Mouse (Mus musculus): ENCODE data around the gene Vmn1r28.
"Not testable (repeated sequence)": the region's sequence is repeated elsewhere in the genome, so short reads cannot be mapped to it uniquely, and the experiment has no call there.

The Vmn1r28 gene

GRCm38 (mm10) chr6:58261737-58262136, at the start of gene Vmn1r28:
Vmn1r28 (plus strand) TSS chr6:58262037.
- no peak for DNase-seq (ENCODE audit: low spot score)

GRCm38 (mm10) chr6:58216119-58216518, 45.7 kb upstream of the Vmn1r28 start:
- no peak for DNase-seq (ENCODE audit: low spot score)

GRCm38 (mm10) chr6:58218721-58219120, 43.1 kb upstream of the Vmn1r28 start, which contains the start of gene Vmn1r27:
Vmn1r27 (minus strand) TSS chr6:58218821.
- no peak for DNase-seq (ENCODE audit: low spot score)

- DNase-seq (ENCODE audit: low spot score), result not testable (repeated sequence)
Observed at GRCm38 (mm10) chr6:58279661-58280060, 17.8 kb downstream of the Vmn1r28 start.

- DNase-seq (ENCODE audit: low spot score), result no peak
Observed at GRCm38 (mm10) chr6:58292201-58292600, 30.4 kb downstream of the Vmn1r28 start.

GRCm38 (mm10) chr6:58298511-58298910, 36.7 kb downstream of the Vmn1r28 start:
- not testable (repeated sequence) for DNase-seq (ENCODE audit: low spot score)

- no peak for DNase-seq (ENCODE audit: low spot score)
Observed at GRCm38 (mm10) chr6:58301249-58301648, 39.4 kb downstream of the Vmn1r28 start, which contains the start of gene Vmn1r29. Vmn1r29 (plus strand) TSS chr6:58301549.
